Mouse (Mus musculus) cerebellum, postnatal 25 days (tissue): ENCODE results near the gene Hsf4.

Experiments used
- DNase-seq, 2 experiments: peaks; one replicate each; pipeline ENCODE4 v3.0.0; 2021; ENCODE audit warnings: mixed read lengths in 2 of 2

Gene Hsf4

DNA sequence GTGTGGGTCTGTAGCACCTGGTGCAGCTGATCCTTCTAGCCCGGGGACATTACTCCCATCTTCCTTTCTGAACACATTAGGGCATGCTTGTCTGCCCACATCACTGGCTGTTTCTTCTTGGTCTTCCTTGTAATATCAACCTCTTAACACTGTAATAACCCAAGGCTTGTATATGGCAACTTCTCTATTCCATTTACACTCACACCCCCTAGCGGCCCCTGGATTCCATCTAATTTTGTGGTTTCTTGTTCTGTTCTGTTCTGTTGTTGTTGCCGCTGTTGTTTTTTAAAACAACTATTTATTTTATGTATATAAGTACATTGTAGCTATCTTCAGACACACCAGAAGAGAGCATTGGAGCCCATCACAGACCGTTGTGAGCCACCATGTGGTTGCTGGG lies 17.3 kb downstream of the Hsf4 start:
- DNase-seq: no peak

- peak in 1 of 2 experiments; percentile 13 for DNase-seq
These were observed 18.6 kb downstream of the Hsf4 start for GRCm38 (mm10) chr8:105288231-105288630.

- DNase-seq: peak; percentile 98 to 99
These were observed 19.5 kb downstream of the Hsf4 start for GRCm38 (mm10) chr8:105288958-105289732.

DNA sequence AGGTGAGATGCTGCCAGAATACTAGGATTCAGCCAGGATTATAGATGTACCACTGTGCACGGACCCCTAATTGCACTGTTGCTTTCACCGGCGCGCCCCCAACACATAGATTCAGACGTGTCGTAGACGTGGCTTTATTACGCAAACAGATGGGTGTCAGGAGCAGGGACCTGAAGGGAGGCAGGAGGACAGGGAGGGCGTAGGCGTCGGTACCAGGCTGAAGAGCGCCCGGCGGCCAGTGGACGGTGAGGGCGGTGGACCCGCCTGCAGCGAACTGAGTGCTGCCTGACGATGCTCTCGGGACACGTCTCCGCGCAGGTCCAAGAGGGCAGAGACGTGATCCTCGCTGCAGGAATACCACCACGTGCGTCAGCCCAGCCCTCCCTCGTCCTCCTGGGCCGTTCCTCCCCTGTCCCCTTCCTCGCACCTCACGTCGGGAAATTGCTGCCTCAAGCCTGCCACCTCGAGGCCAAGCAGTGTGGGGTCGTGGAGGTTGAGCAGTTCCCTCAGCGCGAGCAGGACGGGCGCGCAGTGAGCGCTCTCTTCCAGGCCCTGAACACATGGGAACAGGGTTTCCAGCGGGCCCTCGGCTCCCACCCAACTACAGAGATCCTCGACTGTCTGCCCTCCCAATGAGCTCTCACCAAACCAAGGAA lies 20.3 kb downstream of the Hsf4 start, which contains the start of gene 4931428F04Rik:
4931428F04Rik (minus strand) TSS at position 60 of the 656 bp plus-strand sequence.
- DNase-seq: peak; percentile 73 to 77

- DNase-seq: peak; percentile 88 to 97
These were observed 21.1 kb downstream of the Hsf4 start for GRCm38 (mm10) chr8:105290554-105291314.

DNA sequence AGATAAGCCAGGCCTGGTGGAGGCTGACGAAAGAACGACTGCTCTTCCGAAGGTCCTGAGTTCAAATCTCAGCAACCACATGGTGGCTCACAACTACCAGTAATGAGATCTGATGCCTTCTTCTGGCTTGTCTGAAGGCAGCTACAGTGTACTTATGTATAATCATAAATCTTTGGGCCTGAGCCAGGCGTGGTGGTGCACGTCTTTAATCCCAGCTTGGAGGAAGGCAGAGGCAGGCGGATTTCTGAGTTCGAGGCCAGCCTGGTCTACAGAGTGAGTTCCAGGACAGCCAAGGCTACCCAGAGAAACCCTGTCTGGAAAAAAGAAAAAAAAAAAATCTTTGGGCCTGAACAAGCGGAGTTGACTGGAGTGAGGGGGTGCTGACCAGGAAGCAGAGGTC lies 21.8 kb downstream of the Hsf4 start:
- DNase-seq: peak in 1 of 2 experiments; percentile 39

DNA sequence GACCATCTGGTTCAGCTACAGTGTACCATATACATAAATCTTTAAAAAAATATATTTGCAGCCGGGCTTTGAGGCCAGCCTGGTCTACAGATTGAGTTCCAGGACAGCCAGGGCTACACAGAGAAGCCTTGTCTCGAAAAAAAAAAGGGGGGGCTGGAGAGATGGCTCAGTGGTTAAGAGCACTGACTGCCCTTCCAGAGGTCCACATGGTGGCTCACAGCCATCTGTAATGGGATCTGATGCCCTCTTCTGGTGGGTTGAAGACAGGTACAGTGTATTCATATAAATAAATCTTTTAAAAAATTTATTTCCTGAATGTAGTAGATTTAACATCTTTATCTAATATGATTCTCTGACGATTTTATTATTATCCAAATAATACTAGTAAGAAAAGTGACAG lies 22.2 kb downstream of the Hsf4 start:
- peak in 1 of 2 experiments; percentile 43 for DNase-seq

GRCm38 (mm10) chr8:105292471-105292870 lies 22.9 kb downstream of the Hsf4 start:
- DNase-seq: peak in 1 of 2 experiments; percentile 47

DNA sequence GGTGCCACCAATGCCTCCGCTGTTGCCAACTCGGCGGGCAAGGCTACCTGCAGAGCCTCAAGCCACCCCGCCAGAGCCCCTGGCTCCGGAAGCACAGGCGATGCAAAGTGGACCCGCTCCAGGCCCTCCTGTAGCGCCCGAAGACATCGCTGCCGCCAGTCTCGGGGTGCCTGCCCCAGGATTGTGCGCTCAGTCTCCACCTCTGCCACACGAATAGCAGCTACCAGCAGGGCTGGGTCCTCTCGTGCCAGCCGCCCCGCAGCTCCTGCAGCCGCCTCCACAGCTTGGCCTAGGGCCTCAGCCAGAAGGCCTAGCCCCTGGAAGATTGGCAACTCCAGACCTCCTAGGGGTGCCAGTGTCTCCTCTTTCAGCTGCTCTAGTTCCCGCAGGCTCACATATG lies 23.8 kb downstream of the Hsf4 start:
- peak; percentile 86 to 87 for DNase-seq

- no peak for DNase-seq
These were observed 25.2 kb downstream of the Hsf4 start for GRCm38 (mm10) chr8:105294776-105295175.

DNA sequence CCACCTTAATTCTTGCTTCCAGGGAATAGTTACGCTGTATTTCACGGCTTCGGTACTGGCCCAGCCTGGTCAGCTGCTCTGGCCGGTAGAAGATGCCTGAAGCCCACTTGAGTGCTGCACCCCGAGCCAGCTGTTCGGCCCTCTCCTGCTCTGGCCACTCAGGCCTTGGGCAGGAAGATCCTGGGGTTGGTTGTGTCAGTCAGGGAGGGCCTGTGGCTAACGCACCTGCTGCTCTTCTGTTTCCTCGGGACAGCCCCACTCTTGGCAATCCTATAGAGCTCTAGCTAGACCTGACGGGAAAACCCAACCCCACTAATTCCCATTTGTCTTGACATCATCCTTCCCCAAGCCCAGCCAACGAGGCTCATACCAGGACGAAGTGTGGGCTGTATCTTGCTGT lies 25.7 kb downstream of the Hsf4 start:
- DNase-seq: no peak

DNA sequence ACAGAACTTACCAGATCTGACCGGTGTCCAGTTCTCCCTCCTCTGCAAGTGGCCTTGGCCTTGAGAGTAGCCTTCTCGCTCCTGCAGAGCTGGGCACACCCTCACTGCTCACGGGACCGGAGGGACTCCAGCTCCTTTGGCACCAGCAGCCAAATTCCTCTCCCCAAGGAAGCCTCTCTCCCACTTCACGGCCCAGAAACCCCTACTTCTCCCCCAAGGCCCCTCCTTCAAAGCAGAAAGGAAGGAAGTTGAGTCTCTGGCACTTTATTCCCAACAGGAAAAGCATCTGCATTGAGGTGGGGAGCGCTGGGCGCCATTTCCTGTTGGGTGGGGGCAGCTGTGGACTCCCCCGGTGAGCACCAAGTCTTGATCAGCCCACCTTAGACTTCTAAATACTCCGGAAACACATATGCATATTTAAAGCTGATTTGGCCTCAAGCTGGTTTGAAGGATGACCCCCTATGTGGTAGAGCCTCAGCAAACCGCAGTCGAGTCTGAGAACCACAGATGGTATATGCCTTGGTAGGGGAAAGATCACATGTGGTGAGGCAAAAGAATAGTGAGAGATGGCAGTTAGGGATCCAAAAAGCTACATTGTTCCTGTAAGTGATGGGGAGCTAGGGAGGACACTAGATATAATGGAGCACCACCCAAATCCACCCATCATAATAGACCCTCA lies 26.4 kb downstream of the Hsf4 start, which contains the start of gene Exoc3l:
Exoc3l (minus strand) TSS at position 207 of the 679 bp plus-strand sequence.
- DNase-seq: no peak

DNA sequence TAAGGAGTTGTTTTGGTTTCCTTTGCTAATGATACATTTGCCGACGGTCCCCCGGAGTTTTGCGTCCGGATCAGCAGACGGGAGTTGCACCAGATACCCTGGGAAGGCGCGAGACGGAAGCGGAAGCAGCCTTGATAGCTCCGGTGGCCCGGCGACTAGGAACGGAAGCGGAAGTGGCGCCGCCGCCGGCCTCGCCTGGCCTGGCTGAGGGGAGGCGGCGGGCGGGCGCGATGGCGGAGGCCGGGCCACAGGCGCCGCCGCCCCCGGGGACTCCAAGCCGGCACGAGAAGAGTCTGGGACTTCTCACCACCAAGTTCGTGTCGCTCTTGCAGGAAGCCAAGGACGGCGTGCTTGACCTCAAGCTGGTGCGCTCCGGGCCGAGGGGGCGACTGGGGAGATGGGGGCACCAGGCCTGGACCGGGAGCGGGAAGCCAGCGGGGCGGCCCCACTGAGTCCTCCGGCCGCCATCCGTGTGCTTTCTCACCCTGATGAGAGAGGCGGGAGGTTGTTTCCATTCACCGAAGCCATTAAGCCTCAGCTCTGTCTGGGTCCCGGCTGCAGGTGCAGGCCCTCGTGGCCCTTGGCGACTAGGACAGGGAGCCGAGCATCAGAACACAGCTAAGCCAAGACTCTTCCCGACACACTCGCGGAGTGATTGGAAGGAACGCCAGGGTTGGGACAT lies 28.1 kb downstream of the Hsf4 start, which contains the start of gene E2f4:
E2f4 (plus strand) TSS at position 153 of the 682 bp plus-strand sequence.
- DNase-seq: peak; percentile 91 to 95

DNA sequence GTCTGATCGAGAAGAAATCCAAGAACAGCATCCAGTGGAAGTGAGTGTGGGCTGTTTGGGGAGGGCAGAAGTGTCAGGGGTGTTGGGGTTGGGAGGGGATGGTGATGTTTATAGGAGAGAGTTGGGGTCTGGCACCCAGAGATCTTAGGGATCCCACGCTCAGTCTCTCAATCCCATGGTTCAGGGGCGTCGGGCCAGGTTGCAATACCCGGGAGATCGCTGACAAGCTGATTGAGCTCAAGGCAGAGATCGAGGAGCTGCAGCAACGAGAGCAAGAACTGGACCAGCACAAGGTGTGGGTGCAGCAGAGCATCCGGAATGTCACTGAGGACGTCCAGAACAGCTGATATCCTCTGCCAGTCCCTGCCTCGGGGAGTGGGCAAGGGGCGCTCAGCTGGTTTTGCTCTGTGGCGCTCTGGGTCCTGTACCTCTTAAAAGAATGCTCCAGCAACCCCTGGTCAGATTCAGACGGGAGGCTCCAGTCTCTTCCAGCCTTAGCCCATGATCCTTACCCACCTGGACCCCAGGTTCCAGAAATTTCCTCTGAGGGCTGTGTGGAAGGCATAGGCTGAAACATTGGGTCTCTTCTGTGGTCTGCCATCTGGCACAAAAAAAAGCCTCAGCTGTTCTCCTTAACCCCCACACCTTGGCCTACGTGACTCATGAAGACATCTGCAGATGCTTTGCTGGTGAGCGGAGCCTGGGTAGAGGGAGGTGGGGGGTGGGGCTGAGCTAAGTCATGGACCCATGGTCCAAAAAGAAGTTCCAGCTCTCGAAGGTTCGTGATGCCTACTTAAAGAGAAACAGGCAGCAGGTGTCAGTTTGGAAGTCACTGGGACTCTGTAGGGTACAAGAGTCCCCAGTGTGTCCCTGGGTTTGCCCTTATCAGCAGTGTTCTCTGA lies 29.0 kb downstream of the Hsf4 start:
- DNase-seq: no peak

- no peak for DNase-seq
These were observed 30.4 kb downstream of the Hsf4 start for GRCm38 (mm10) chr8:105299962-105300361.

DNA sequence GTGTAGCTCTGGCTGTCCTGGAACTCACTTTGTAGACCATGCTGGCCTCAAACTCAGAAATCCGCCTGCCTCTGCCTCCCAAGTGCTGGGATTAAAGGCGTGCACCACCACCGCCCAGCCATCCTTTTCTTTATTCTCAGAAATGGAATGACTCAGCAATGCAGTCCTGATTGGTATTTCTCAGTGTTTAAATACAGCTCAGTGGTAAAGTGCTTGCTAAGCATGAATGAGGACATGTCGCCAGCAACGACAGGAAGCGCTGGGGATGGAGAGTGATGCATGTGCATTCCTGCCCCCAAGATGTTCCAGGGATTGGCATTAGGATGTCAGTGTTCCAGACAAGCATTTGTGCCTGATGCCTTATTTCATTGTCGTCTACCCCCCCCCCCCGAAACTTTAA lies 33.8 kb downstream of the Hsf4 start:
- DNase-seq: no peak

DNA sequence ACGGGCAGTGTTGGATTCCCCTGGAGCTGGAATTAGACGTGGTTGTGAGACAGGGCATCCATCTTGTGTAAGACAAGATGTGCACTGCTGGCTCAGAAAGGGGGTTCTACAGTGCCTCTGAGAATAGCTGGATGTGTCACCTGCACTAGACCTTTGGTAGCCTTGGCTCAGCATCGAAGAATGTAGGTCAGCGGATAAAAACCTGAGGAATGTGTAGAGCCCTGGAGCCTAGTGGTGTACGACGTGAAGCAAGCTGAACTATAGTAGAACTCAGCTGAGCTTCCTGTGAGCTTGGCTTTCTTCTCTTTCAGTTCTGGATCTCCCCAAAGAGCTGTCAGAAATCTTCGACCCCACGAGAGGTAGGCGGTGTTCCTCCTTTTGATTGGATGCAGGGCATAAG lies 34.3 kb downstream of the Hsf4 start:
- DNase-seq: no peak

DNA sequence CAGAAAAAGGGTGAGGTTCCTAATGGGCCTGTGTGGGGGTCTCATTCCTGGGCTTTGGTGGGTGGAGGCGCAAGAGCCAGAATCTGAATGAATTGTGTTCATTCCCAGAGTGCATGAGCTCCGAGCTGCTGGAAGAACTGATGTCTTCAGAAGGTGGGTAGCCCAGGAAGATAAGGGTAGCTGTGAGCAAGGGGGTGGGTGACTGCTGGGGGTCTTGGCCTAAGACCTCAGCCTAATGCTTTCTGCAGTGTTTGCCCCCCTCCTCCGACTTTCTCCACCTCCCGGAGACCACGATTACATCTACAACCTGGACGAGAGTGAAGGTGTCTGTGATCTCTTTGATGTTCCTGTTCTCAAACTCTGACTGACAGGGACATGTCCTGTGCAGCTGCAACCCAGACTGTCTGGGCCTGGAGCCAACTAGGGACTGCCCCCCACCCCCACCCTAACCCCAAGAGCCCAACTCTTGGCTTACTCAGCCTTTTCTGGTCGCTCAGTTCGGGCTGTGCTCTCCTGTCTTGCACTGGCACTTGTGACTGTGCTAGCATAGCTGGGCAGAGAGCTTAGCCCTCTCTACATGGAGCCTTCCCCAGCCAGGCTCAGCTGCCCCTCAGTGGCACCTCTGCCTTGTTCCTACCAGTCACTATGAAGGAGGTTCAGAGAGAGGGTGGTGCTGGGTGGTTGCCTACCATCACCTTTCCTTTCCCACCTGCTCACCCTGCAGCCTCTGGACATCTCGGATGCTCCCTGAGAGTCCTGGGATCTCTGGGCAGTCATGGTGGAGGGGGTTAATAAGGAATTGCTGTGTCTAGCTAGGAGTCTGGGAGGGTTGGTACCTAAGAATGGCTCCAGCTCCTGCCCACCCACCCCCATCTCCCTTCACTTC lies 35.0 kb downstream of the Hsf4 start:
- DNase-seq: peak in 1 of 2 experiments; percentile 38

DNA sequence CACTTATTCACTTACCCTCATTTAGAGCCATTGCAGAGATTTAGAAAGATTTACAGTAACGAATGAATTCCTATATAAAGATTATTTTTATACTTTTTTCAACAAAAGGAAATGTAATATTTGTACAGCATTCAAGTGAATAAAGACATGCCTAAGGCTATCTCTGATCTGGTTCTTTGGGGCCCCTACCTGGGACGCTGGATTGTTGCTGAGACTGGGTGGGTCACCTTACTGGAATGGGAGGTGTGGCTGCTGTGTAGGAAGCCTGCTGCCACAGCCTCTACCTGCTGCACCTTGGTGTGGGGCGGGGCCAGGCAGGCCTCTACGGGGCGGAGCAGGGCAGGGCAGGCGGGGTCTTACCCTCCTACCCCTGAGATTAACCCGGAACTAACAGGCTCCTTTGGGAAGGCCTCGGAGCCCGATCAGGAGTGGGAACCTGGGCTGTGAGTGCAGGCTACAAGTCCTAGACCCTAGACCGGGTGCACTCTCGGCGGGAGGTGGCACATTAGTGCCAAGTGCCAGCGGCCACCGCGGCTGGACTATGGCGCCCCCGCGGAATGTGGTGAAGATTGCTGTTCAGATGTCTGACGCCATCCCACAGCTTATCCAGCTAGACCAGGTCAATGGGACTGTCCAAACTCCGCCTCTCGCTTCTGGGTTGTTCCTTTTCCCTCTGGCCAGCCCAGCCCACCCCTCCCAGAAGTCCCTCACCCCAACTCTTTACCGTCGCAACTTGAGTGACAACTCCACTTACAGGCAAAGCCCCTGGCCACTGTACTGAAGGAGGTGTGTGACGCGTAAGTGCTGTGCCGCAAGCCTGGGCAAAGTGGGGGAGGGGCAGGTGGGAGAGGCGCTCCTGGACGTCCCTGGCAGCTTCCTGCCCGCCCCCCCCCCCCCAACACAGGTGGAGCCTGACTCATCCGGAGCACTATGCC lies 35.9 kb downstream of the Hsf4 start, which contains the start of gene Elmo3:
Elmo3 (plus strand) TSS at position 391 of the 935 bp plus-strand sequence.
- peak; percentile 80 to 84 for DNase-seq
